Mouse (Mus musculus) ovary, postnatal 36 days (tissue): ENCODE data around the gene Mthfd1l.

Source experiments
- DNase-seq: peaks from one replicate; pipeline ENCODE4 v3.0.0; 2022; ENCODE audit warnings: low spot score, mixed read lengths

The Mthfd1l gene

DNA sequence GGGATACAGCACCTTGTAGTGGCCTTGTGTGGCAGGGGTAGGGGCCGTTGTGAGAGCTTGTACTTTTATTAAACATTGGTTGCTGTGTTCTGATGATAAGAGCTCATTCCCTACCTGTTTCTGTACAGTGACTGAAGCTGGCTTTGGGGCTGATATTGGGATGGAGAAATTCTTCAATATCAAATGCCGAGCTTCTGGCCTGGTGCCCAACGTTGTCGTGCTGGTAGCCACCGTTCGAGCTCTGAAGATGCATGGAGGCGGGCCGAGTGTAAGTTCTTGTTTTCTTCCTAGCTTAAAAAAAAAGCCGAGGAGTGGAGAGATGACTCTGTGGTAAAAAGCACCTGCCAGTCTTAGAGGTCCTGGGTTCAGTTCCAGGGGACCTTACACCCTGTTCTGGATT is 110.7 kb downstream of the Mthfd1l start:
- no peak for DNase-seq

GRCm38 (mm10) chr10:4084907-4085306 is 112.0 kb downstream of the Mthfd1l start:
- no peak for DNase-seq

DNA sequence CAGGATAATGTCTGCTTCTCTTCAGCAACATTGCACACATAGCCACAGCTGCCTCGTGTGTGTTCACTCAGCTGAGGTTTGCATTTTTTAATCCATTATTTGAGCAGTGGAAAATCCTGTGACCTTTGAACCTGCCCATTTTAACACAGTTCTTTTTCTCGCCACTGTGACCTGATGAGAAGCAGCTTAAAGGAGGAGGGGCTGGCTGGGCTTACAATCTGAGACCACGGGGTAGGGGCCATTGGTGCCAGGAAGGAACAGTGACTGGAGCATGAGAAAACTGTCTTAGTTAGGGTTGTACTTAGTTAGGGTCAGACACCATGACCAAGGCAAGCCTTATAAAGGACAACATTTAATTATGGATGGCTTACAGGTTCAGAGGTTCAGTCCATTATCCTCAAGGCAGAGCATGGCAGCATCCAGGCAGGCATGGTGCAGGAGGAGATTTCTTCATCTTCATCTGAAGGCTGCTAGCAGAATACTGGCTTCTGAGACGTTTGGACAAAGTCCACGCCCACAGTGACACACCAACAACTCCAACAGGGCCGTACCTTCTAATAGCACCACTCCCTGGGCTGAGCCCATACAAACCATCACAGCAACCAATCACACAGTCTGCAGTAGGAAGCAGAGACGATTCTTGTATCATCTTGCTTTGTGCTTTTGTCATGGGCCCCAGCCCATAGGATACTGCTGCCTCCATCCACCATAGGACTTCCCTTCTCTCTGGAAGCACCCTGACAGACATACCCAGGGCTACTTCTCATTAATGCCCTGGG is 112.6 kb downstream of the Mthfd1l start:
- DNase-seq = no peak

DNA sequence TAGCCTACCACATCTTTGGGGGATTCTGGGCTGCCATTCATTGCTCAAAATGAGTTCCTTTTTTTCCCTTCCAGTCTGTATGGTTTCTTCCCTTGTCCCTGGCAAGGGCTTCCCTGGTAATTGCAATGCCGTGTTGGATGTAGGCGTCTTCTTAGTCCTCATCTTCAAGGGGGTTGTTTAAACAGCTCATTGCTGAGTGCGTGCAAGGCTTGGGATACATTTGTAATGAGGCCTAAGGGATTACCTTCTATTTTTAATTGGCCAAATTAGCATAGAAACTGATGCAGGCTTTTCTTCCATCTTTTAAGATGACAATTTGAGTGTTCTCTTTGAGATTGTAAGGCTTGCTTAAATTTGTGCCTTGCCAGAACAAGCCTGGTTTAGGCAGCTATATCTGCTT is 114.6 kb downstream of the Mthfd1l start:
- no peak for DNase-seq

DNA sequence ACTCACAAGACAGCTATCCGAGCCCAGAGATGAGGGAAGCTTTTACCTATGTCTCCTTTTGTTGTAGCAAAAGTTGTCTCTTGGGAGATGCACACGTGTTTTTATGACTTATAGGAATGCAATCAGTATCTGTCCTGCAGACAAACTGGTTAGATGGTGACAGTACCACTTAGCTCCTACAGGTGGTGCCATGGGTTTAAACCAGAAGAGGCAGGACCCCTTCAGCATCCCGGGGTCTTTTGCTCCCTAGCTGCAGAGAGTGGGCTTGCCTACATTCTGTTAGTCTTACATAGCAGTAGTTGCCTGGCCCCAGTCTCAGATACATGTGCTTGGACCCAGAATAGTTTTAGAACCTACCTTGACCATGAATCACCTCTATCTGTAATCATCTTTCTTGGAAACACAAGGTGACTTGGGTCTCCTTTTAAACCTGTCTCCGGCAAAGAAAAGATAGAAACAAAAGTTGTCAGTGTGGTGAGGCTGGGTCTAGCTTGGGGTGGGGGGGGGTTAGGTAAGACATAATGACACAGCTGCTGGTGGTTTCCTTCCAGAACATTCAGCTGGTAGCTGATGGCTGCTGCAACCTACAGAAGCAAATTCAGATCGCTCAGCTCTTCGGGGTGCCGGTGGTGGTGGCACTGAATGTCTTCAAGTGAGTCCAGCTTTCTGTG is 116.0 kb downstream of the Mthfd1l start:
- peak; percentile 14 for DNase-seq

DNA sequence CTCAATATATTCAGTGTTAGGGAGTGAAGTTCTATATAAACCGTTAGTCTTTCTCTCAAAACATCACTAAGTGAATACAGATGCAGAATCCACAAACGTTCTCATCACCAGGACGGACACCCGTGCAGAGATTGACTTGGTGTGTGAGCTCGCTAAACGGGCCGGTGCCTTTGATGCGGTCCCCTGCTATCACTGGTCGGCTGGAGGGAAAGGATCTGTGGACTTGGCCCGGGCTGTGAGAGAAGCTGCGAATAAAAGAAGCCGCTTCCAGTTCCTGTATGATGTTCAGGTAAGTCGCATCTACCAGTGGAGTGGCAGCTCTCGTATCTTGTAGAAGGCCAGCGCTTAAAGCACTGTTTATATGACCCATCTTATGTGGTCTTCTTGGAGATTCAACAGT is 117.0 kb downstream of the Mthfd1l start:
- no peak for DNase-seq

- DNase-seq = no peak
Observed at GRCm38 (mm10) chr10:4092990-4093389, 120.1 kb downstream of the Mthfd1l start.

DNA sequence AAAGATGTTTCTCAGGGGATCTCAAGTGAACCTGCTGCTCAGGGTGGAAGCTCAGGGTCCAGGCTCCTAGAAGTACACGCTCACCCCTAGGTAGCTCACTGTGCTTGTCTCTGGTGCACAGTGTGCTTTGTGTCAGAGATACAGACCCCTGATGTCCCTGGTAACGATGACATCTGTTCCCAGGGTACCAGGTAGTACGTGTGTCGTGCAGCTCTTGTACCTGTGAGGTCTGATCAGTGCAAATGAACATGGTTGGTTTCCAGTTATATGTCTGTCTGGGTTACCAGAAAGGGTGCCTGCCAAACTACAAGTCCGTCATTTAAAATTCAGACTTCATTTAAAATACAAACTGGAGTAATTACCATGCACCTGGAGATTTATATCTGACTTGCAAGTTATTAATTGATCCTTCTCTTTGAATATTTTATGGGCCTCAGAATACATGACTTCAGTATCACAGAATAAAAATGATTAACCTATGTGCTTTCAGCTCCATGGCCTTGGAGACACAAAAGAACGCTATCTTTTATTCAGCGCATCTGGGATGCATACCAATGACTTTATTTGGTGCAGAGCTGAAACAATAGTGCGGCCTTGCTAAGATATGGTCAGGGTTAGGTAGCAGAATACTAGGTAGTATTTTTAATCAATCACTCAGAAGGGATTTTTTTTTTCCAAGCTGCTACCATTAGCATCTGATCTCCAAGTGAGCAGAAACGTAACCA is 121.3 kb downstream of the Mthfd1l start:
- no peak for DNase-seq

GRCm38 (mm10) chr10:4096151-4096550 is 123.2 kb downstream of the Mthfd1l start:
- no peak for DNase-seq

GRCm38 (mm10) chr10:4100007-4100406 is 127.1 kb downstream of the Mthfd1l start:
- DNase-seq = no peak

DNA sequence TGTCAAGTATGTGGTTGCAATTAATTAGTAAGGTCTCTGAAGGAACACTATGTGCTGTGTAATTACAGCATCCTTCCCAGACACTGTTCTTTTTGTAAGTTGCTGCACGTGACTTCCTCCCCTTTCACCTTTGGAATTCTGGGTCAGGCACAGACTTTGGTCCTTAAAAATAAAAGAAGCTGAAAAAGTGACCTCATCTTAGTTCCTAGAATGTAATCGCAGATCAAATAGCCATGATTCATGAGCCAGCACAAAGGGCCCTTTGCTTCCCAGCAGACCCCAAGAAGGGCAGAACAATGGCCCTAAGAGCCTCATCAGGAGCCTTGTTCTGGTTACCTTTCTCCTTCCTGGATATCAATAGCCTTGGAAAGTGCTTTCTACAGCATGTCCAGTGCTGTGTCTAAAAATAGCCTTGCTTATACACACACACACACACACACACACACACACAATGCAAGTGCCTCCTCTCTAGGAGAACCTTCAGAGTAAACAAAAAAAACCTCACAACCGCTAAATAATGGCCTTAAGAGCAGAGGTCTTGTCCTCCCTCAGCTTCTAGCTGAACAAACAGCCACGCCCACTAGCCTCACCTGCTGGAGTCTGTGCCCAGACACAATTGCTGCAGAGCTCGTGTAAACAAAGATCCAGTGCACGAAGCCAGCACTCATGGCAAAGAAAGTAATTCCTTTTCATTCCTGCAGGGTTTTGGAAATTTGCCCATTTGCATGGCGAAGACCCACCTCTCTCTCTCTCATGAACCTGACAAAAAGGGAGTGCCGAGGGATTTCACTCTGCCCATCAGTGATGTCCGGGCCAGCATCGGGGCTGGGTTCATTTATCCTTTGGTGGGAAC is 133.0 kb downstream of the Mthfd1l start:
- no peak for DNase-seq

- DNase-seq = no peak
Observed at GRCm38 (mm10) chr10:4107661-4108338, 134.9 kb downstream of the Mthfd1l start.

DNA sequence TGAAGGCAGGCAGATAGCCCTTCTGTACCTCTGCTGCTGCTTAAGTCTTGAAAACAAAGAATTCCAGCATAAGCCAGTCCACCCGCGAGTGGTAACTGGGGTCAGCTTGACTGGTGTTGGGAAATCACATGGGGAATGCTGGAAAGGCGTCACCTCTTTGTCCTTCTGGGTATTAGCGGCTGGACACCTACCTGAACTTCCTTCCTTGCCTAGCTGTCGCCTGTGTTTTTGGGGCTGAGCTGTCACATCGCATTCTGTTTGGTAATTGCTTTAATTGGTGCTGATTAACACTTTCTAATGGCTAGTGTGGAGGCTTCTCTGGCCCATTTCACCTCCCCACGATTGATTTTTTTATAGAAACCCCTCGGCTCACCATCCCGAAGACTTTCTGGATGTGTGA is 135.5 kb downstream of the Mthfd1l start:
- no peak for DNase-seq

DNA sequence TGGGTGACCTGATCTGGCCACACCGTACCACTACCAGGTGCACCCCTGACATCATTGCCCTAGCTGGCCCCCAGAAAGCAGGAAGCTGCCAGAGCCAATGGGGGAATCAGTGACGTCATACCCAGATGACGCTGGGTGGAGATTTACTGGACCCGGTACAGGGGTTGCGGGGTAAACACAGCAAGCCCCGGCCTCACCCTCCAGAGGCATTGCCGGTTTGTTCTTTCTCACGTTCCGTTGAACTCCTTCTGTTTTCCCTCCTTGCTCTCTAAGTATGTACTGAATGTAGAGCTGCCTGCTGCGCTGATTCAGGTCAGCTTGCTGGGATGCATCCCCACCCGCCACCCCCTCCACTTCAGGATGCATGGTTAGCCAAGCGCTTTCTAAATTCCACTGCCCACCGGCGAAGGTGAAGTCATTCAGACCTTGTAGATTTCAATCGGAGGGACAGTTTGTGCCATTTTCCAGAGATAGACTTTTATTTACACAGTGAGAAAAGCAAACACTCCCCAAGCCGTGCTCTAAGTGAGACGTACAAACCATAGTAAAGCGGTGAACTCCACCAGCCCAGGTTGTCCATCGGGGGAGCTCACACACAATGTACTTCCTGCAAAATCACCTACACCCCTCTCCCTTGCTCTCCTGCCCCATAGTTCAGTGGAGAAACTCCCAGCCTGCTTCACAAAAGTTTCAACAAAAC is 138.3 kb downstream of the Mthfd1l start:
- DNase-seq = no peak

DNA sequence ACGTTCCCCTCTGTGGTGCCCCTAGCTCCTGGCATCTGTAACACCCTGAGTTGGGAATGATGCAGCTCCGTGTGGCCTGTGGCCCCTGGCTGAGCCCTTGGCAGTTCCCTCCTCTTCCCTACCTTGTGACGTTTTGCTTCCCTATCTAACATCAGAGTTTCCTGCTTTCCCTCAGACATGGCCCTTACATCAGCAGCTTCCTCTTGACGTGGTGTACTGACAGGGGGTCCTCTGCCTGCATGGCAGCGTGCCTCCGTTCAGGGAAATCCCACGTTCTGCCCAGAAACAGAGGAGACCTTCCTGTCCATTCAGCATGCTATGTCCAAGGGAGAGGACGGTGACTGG is 138.8 kb downstream of the Mthfd1l start:
- no peak for DNase-seq

GRCm38 (mm10) chr10:4112611-4113327 is 139.9 kb downstream of the Mthfd1l start:
- DNase-seq = no peak

GRCm38 (mm10) chr10:4113328-4113658 is 140.4 kb downstream of the Mthfd1l start:
- no peak for DNase-seq

DNA sequence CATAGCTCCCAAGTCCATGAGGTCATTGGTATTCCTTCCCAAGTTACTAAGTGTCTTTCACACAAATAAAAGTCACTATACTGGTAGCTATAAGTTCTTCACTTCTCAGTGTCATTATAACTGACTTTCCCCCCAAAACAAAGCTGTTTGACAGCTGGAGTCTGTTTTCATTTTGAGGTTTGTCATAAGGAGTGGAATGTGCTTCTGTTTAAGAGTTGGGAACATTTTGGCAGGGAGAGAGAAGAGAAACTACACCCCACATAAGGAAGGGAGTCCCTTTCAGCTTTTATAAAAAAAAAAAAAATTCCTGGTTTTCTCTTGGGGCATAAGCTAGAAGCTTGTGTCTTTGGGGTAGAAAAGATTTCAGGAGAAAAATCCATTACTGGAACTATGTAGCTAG is 143.7 kb downstream of the Mthfd1l start:
- DNase-seq = no peak

DNA sequence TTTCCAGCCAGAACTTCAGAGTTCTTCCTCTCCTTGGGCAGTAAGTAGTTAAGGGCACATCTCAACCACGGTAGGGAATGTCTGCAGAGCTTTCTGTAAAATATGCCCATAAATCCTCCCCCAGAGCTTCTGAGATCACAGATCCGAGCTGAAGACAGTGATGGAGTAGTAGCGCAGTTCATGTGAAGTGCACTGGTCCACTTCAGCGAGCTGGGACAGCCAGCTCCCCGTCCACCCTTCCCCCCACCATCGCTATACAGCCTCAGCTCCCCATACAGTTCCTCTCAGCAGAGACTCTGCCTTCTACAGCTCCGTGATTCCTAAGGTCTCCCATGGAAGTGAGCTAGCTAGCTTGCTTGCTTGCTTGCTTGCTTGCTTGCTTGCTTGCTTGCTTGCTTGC is 144.2 kb downstream of the Mthfd1l start:
- DNase-seq = no peak

DNA sequence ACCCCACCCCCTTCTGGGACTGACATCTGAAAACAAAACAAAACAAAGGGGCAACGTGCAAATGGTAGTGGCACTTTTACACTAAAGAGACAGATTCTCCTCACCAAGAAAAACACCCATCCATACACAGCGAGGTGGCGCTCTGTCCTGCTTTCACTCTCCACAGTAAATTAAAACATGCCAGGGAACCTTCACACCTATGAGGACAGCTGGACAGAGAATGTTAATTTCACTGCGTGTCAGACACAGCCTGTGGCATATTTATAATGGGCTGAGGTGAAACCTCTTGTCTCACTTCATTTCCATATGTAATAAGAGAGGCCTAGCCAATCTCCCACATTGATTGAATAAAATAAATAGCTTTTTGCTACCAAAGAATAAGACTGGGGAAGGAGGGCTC is 146.4 kb downstream of the Mthfd1l start:
- no peak for DNase-seq

- DNase-seq = peak; percentile 24
Observed at GRCm38 (mm10) chr10:4120708-4121107, 147.8 kb downstream of the Mthfd1l start.
